Mouse (Mus musculus) neural tube, embryonic 13.5 days (tissue): Measurements from ENCODE around the gene A930017K11Rik. TPM values are rescaled to one million over a fixed set of nuclear protein-coding genes. Genes with fewer than 3 reads are reported as not detected.
A peak's percentile ranks its signal among the peaks of the same experiment; 100 is the strongest.

ENCODE experiments used
- ATAC-seq: fragments of 200-750 bp; cut with Nextera tagmentation; 2 replicates; pipeline ENCODE4 v1.8.0; 2017; ENCODE audit warnings: low read depth, mild to moderate bottlenecking, moderate TSS enrichment, moderate library complexity
- H3K27ac ChIP-seq: fragments of 300-500 bp; sonication (generic); replicated peaks from 2 replicates; pipeline ENCODE4 v1.5.1; 2015; ENCODE audit warnings: moderate library complexity, mild to moderate bottlenecking, inconsistent platforms
- H3K27me3 ChIP-seq: fragments of 300-500 bp; sonication (generic); 2 replicates; pipeline ENCODE4 v1.6.1; 2015; ENCODE audit warnings: mild to moderate bottlenecking, inconsistent platforms
- H3K36me3 ChIP-seq: fragments of 300-500 bp; sonication (generic); 2 replicates; pipeline ENCODE4 v1.6.1; 2015; ENCODE audit warnings: mild to moderate bottlenecking, inconsistent platforms
- H3K4me1 ChIP-seq: fragments of 300-500 bp; sonication (generic); replicated peaks from 2 replicates; pipeline ENCODE4 v1.6.1; 2015; ENCODE audit warnings: inconsistent platforms
- H3K4me2 ChIP-seq: fragments of 300-500 bp; sonication (generic); 2 replicates; pipeline ENCODE4 v1.6.1; 2015; ENCODE audit warnings: inconsistent platforms, mild to moderate bottlenecking, moderate library complexity
- H3K4me3 ChIP-seq: fragments of 300-500 bp; sonication (generic); 2 replicates; pipeline ENCODE4 v1.5.1; 2015; ENCODE audit warnings: mild to moderate bottlenecking, inconsistent platforms
- H3K9ac ChIP-seq: fragments of 300-500 bp; sonication (generic); 2 replicates; pipeline ENCODE4 v1.6.1; 2015; ENCODE audit warnings: moderate library complexity, mild to moderate bottlenecking, inconsistent platforms
- H3K9me3 ChIP-seq: fragments of 300-500 bp; sonication (generic); 2 replicates; pipeline ENCODE4 v1.6.1; 2016; ENCODE audit warnings: inconsistent platforms
- WGBS: fragments of 180-500 bp; shearing (Covaris S2); methylation state at CpG from one replicate; pipeline ENCODE4 v1.1.7; 2015; 5-methylcytosine and 5-hydroxymethylcytosine counted together
- polyA plus RNA-seq: library from polyadenylated mRNA; unstranded; fragments of >200 nt; fragmentation: Nextera tagmentation; extraction: Ambion mirVana; gene quantifications from 2 replicates; pipeline ENCODE4 v1.2.1, GENCODE M21; 2015

The A930017K11Rik gene
- polyA plus RNA-seq, 1 experiment from 2014 or later: 0.22 TPM

DNA sequence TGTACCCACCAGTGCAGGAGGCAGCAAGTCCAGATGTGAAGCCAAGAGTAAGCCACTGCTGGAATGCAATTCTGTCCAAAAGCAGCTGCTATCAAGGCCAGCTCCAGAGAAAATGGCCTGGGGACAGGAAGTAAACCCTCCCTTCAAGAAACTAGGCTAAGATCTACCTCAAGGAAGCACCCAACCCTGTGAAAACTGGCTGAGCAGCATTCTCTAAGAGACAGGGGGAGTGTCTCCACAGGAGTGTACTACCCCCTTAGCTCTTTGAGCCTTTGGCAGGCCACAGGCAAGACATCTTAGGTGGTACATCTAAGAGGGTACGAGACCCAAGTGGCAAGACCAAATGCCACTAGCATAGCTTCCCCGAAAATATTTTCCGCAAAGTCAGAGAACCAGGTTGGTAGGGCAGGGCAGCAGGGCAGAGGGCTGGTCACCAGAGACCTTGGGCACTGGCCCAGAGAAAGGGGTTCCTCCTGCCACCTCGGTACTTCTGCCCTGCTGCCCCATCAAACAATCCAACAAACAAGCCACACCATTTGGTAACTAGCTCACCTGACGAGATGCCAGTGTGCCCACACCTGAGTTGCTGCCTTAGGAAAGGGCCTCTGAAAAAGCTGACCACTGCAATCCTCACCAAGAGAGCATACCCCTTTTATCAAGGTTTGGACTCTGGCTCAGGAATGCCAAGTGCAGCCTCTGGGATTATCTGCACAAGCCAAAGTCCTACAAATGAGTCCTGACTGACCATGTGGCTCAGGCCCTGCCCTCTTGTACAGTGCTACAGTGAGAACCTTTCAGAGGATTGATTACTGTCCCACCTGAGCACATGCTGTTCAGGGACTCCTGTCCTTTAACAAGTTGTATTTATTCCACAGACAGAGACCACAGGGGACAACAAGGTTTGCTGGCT, 27.7 kb upstream of the A930017K11Rik start:
- Histone ChIP-seq H3K4me1 (peaks cover 33% of the 10 kb centered on the region), H3K4me2 (no peak overlapping the region), H3K27me3 (no peaks in the 10 kb centered on the region), H3K36me3 (0 out of 2 replicates have a peak, but pooled peaks cover 3% of the 10 kb centered on the region), H3K27ac (no peak overlapping the region), H3K9me3 (no peaks in the 10 kb centered on the region), H3K4me3 (no peak overlapping the region), H3K9ac (no peak overlapping the region)
- ATAC-seq: no peak
- 93% methylated on average over 5 of the region's 5 CpGs for WGBS

DNA sequence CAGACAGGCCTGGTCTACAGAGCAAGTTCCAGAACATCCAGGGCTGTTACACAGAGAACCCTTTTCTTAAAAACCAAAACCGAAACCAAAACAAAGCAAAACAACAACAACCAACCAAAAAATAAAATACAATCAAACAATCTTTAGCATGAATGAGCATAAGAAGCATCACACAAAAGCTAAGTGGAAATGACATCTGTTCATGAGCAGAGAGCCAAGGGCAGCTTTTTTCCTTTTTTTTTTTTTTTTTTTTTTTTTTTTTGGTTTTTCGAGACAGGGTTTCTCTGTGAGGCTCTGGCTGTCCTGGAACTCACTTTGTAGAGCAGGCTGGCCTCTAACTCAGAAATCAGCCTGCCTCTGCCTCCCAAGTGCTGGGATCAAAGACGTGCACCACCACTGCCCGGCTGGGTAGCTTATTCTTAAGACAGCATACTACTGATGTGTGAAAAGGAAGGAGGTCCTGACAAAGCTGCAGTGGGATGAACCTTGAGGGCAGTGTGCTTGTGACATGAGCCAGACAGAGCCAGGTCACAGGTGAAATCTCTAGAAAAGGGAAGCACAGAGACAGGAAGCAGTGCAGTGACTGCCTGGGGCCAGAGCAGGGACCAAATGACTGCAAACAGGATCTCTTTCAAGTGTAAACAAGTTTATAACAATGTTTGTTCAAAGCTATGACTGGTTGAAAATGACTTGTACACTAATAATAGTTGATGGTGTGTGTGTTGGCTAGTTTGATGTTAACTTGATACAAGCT, 18.8 kb upstream of the A930017K11Rik start:
- H3K27ac ChIP-seq: no peak overlapping the region

DNA sequence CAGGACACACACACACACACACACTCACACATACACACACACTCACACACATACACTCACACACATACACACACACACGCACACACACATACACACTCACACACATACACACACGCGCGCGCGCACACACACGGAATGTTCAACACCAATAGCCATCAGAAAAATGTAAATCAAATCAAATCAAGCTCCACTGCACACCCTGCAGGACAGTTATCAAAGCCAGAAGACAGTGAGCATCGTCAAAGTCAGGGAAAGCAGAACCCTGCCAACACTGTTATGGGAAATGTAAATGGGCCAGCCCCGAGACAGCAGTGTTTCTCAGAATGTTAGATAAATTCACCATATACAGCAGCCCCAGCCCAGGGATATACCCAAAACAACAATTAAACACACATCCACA, 18.1 kb upstream of the A930017K11Rik start:
- ATAC-seq: no peak
- no peak overlapping the region for H3K27ac ChIP-seq
- H3K4me2 ChIP-seq: no peak overlapping the region
- peaks cover 14% of the 10 kb centered on the region for H3K36me3 ChIP-seq
- WGBS: 90% methylated on average over 9 of the region's 9 CpGs
- H3K4me3 ChIP-seq: no peak overlapping the region
- H3K9me3 ChIP-seq: no peaks in the 10 kb centered on the region
- no peak overlapping the region for H3K9ac ChIP-seq
- no peaks in the 10 kb centered on the region for H3K27me3 ChIP-seq
- H3K4me1 ChIP-seq: 0 out of 2 replicates have a peak, but pooled peaks cover 10% of the 10 kb centered on the region

More for the DNA sequence above, 18.8 kb upstream of the A930017K11Rik start:
- no peaks in the 10 kb centered on the region for H3K9me3 ChIP-seq
- H3K4me2 ChIP-seq: no peak overlapping the region
- WGBS: 90% methylated on average over 4 of the region's 4 CpGs
- H3K36me3 ChIP-seq: peaks cover 14% of the 10 kb centered on the region
- no peak for ATAC-seq
- no peaks in the 10 kb centered on the region for H3K27me3 ChIP-seq
- H3K4me3 ChIP-seq: no peak overlapping the region
- 0 out of 2 replicates have a peak overlapping the region, but pooled peaks have one; percentile 31 for H3K9ac ChIP-seq
- H3K4me1 ChIP-seq: 0 out of 2 replicates have a peak, but pooled peaks cover 10% of the 10 kb centered on the region

DNA sequence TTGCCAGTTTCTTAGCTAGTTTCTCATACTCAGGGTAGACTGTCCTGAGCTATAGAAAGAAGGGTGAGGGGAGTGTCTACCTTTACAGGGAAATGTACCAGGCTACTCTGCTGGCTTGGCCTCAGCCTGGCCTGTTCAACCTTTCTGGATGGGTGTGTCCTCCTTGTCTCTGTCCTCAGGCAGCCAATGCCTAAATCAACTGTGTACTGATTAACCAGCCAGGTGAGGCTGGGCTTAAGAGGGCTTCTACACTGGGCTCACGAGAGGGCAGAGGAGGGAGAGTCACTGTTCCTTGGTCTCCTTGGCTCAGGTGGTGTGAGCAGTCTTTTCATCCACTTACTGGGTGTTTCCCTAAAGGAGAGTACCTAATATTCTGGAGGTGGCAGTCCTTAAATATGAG, 15.8 kb upstream of the A930017K11Rik start:
- no peaks in the 10 kb centered on the region for H3K27me3 ChIP-seq
- H3K9me3 ChIP-seq: no peaks in the 10 kb centered on the region
- peaks cover 30% of the 10 kb centered on the region for H3K36me3 ChIP-seq
- no peak overlapping the region for H3K4me3 ChIP-seq
- H3K9ac ChIP-seq: no peak overlapping the region
- WGBS: 75% methylated on average over 1 of the region's 1 CpGs
- no peak overlapping the region for H3K4me2 ChIP-seq
- H3K27ac ChIP-seq: no peak overlapping the region
- ATAC-seq: no peak
- H3K4me1 ChIP-seq: 0 out of 2 replicates have a peak, but pooled peaks cover 10% of the 10 kb centered on the region

DNA sequence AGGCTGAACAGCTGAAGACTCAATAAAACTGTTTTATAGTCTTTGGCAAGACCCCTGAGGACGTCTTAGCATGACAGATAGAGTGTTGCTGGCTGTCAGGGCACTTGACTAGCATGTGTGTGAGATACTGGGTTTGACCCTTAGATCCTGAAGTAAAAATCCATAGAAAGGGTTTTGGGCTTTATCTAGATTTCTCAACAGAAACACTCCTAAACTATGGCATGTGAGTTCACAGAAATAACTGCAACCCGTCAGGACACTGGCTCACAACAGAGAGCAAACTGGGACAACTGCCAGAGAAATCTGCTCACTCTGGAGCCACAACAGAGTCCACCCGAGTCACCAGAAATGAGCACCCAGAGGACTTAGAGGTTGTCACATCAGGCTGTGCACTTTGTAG, 15.3 kb upstream of the A930017K11Rik start:
- no peak overlapping the region for H3K9ac ChIP-seq
- H3K27me3 ChIP-seq: no peaks in the 10 kb centered on the region
- no peak for ATAC-seq
- H3K27ac ChIP-seq: no peak overlapping the region
- H3K9me3 ChIP-seq: no peaks in the 10 kb centered on the region
- no peak overlapping the region for H3K4me2 ChIP-seq
- no peak overlapping the region for H3K4me3 ChIP-seq
- peaks cover 32% of the 10 kb centered on the region for H3K36me3 ChIP-seq
- 46% methylated on average over 3 of the region's 3 CpGs for WGBS
- 0 out of 2 replicates have a peak, but pooled peaks cover 10% of the 10 kb centered on the region for H3K4me1 ChIP-seq

DNA sequence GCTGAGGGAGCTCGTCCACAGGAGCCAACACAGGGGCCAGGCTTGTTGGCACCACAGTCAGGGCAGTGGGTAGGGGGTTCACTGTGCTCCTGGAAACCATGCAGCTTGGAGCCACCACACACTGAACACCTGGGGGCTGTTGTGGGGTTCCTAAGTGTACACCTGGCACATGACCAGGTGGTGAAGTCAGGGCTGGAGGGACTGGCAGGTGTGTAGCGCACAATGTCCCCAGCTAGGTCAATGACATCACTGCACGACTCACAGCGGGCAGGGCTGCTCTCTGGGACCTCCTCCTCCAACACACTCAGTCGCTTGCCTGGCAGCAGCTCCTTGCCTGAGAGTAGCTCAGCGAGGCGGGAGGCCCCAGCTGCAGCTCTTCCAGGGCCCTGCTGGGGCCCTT, 11.9 kb upstream of the A930017K11Rik start:
- Histone ChIP-seq H3K4me3 (no peak overlapping the region), H3K4me2 (no peak overlapping the region), H3K4me1 (0 out of 2 replicates have a peak, but pooled peaks cover 10% of the 10 kb centered on the region), H3K27ac (no peak overlapping the region), H3K36me3 (peaks cover 58% of the 10 kb centered on the region), H3K27me3 (no peaks in the 10 kb centered on the region), H3K9me3 (no peaks in the 10 kb centered on the region), H3K9ac (no peak overlapping the region)
- ATAC-seq: no peak
- WGBS: 87% methylated on average over 7 of the region's 7 CpGs

DNA sequence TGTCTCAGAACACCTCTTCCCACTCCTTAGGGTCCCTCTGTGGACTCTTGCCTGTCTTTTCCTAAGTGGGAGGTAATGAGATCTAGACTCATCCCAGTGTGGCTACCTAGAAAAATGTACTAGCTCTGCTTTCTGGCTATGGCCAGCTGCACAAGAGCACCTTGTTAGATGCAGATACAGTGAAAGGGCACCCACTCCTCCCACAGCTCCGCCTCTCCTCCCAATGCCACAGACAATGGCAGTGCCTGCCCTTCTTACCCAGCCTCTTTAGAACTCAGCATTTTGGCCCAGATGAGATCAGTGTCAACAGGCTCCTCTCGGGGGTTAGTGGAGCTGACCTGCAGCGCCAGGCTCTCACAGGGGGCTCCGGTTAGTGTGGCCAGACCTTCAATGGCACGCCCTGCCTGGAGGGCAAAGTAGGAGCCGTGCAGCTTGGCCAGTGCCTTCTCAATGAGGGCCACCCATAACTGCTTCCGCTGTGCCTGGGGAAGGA, 10.1 kb upstream of the A930017K11Rik start:
- H3K4me2 ChIP-seq: no peak overlapping the region
- ATAC-seq: no peak
- H3K4me1 ChIP-seq: 0 out of 2 replicates have a peak, but pooled peaks cover 1% of the 10 kb centered on the region
- no peak overlapping the region for H3K4me3 ChIP-seq
- no peak overlapping the region for H3K9ac ChIP-seq
- WGBS: 91% methylated on average over 7 of the region's 7 CpGs
- H3K27me3 ChIP-seq: no peaks in the 10 kb centered on the region
- H3K9me3 ChIP-seq: no peaks in the 10 kb centered on the region
- H3K36me3 ChIP-seq: peaks cover 76% of the 10 kb centered on the region
- no peak overlapping the region for H3K27ac ChIP-seq

DNA sequence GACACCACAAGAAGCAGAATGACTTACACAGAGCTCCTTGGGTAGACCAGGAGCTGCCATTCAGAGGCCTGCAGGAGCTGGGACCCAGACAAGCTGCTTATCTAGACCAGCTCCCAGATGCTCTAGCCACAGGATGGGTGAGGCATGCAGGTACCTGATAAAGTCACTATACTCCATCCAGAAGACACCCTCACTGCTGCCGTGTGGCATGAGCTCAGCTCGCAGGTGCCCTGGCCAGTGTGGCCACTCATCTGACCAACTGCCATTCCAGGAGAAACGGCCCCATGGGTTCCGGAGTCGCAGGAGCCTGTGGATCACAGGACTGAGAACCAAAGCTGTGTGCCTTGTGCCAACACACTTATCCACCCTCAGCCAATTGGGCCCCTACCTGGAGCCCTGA, 9.2 kb upstream of the A930017K11Rik start:
- 93% methylated on average over 5 of the region's 5 CpGs for WGBS
- Histone ChIP-seq H3K4me3 (no peak overlapping the region), H3K27ac (no peak overlapping the region), H3K36me3 (peaks cover 73% of the 10 kb centered on the region), H3K4me2 (no peak overlapping the region), H3K27me3 (no peaks in the 10 kb centered on the region), H3K9ac (no peak overlapping the region), H3K9me3 (no peaks in the 10 kb centered on the region), H3K4me1 (no peaks in the 10 kb centered on the region)
- no peak for ATAC-seq

DNA sequence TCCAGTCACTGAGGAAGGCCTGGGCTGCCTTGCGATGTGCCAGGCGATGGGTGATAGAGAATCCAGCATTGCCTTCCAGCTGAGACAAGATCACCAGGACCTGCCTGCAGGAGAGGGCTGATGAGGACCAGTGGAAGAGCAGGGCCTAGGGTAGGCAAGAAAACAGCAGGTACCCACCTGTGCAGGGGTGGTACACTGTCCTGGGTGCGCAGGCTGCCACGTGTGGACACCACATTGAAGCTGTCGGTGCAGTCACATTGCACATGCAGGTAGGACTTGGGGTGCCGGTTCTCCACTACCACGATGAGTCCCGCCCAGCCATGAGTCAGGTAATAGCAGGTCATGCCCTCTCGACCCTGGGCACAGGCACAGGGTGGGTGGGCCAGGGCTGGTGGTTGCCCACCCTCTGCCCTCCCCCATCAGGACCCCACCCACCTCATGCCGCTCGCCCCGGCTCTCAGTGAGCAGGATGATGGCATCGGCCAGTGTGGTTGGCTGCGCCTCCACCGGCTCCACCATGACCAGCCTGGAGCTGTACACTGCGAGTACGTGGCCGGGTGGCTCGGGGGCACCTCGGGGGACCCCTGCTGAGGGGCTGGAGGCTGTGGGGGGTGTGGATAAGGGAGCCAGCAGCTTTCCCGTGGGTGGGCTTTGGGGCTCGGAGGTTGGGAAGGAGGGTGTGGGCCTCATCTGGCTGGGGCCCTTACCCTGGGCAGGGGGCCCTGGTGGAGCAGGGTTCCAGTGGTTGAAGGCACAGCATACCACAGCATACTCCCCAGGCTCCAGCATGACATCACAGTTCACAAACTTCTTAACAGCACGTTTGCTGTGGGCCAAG, 7.5 kb upstream of the A930017K11Rik start:
- Histone ChIP-seq H3K9me3 (no peaks in the 10 kb centered on the region), H3K4me2 (no peak overlapping the region), H3K9ac (no peak overlapping the region), H3K27ac (no peak overlapping the region), H3K4me1 (no peaks in the 10 kb centered on the region), H3K4me3 (no peak overlapping the region), H3K27me3 (no peaks in the 10 kb centered on the region), H3K36me3 (peaks cover 70% of the 10 kb centered on the region)
- ATAC-seq: no peak
- 90% methylated on average over 23 of the region's 23 CpGs for WGBS

DNA sequence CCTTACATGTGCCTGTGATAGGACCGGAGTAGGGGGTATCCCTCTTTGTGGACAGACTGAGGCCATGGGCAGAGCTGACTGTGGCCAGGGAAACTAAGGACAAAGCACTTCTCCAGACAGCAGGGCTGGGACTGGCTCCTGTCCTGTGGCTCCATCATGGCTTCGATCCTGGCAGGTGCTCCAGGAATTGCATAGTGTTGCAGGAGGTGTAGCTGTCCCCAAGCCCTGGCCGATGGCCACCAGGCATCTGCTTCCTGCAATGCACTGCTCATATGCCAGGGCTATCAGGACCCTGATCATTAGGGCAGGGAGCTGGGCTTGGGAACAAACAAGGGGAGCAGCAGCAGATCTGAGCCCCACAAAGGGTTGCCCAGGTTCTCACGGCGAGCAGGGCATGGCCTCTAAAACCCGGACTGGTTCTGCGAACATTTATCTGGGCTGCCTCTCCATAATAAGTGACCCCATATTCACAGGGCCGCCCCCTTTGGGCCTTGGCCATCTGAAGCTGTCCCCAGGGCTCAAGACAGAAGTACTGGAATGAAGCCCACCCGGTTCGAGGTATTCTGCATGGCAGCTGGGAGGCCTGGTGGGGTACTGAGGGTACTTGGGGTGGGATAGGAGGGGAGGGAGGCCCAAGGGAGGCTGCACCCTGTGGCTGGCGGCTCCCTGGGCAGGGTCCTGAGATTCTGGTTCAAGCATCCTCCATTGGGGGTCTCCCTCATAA, 6.6 kb upstream of the A930017K11Rik start:
- no peak for ATAC-seq
- Histone ChIP-seq H3K27ac (no peak overlapping the region), H3K36me3 (peaks cover 63% of the 10 kb centered on the region)

DNA sequence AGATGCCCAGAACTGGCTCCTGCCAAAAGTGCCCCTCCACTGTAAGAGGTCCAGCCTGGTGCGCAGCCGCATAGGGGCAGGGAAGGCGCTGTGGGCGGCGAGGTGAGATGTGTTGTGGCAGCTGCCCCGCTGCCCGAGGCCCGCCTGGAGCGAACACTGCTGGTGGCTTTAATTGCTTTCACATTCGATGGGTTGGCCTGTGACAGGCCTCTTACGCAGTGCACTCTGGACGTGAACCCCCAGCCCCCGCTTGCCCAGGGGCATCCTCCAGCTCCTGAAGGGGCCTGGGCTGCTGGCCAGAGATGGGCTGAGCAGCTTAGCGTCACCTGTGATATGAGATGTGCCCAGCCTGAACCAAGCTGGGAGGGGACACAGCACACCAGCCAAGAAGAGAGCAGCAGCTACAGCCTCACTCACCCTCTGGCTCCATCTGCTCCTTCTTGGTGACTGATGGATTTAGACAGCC, 5.3 kb upstream of the A930017K11Rik start:
- H3K9me3 ChIP-seq: no peaks in the 10 kb centered on the region
- no peak overlapping the region for H3K4me2 ChIP-seq
- H3K27me3 ChIP-seq: peaks cover 16% of the 10 kb centered on the region
- H3K27ac ChIP-seq: no peak overlapping the region
- H3K4me1 ChIP-seq: no peaks in the 10 kb centered on the region
- H3K4me3 ChIP-seq: no peak overlapping the region
- 76% methylated on average over 14 of the region's 14 CpGs for WGBS
- no peak overlapping the region for H3K9ac ChIP-seq
- H3K36me3 ChIP-seq: peaks cover 49% of the 10 kb centered on the region
- no peak for ATAC-seq

More for the DNA sequence above, 6.6 kb upstream of the A930017K11Rik start:
- WGBS: 94% methylated on average over 11 of the region's 11 CpGs
- Histone ChIP-seq H3K9ac (no peak overlapping the region), H3K4me2 (no peak overlapping the region), H3K9me3 (no peaks in the 10 kb centered on the region), H3K4me1 (no peaks in the 10 kb centered on the region), H3K4me3 (no peak overlapping the region), H3K27me3 (peaks cover 3% of the 10 kb centered on the region; the same call in 1 of the 2 replicates)
